Mouse (Mus musculus): ENCODE results near the gene Gm17428. TPM values are rescaled to one million over a fixed set of nuclear protein-coding genes. Genes with fewer than 3 reads are reported as not detected.
"Not testable (repeated sequence)": the region's sequence is repeated elsewhere in the genome, so short reads cannot be mapped to it uniquely, and the experiment has no call there.

The Gm17428 gene
- total and polyA plus RNA-seq, 3 experiments = not detected

GRCm38 (mm10) chr14:54959197-54959596 is 17.5 kb upstream of the Gm17428 start:
- Histone ChIP-seq H3K36me3 (ENCODE audit: control insufficient read depth in 1 of 2, insufficient read depth in 2 of 2, low read length in 2 of 2) (no peaks in the 10 kb centered on the region), H3K79me2 (ENCODE audit: control insufficient read depth, insufficient read depth, low read length, poor library complexity) (no peaks in the 10 kb centered on the region), H3K4me3 (ENCODE audit: control insufficient read depth in 1 of 2, insufficient read depth in 1 of 2, low read depth in 2 of 2, low read length in 2 of 2) (no peak overlapping the region), H3K27ac (ENCODE audit: control insufficient read depth, low read depth, low read length) (no peak overlapping the region), H3K9me3 (replicated peaks; ENCODE audit: insufficient read depth, low read length) (no peaks in the 10 kb centered on the region), H3K27me3 (ENCODE audit: control insufficient read depth in 1 of 2, insufficient read depth in 2 of 2, low read length in 2 of 2) (peaks cover 0 to 2% of the 10 kb centered on the region in 2 experiments; a peak in 2 of 4 replicates), H3K9ac (ENCODE audit: control insufficient read depth, low read depth, low read length, poor library complexity, severe bottlenecking) (no peak overlapping the region), H3K4me1 (ENCODE audit: control insufficient read depth in 1 of 2, insufficient read depth in 2 of 2, low read length in 2 of 2) (no peaks in the 10 kb centered on the region)
- DNase-seq (ENCODE audit: low read depth, low spot score) = no peak
- TF ChIP-seq ZNF384 (IDR thresholded peaks at IDR 0.05; ENCODE audit: low read depth, low read length) (no peak), MEF2A (IDR thresholded peaks at IDR 0.05; ENCODE audit: extremely low read depth, insufficient replicate concordance, low read depth, low read length, poor library complexity, severe bottlenecking) (no peak), GATA1 (IDR thresholded peaks at IDR 0.05; ENCODE audit: low read depth, low read length) (no peak), HCFC1 (IDR thresholded peaks at IDR 0.05; ENCODE audit: low read depth, low read length) (no peak), ZC3H11A (IDR thresholded peaks at IDR 0.05; ENCODE audit: low read depth, low read length) (no peak), EP300 (IDR thresholded peaks at IDR 0.05; ENCODE audit: low read depth in 1 of 2, low read length in 2 of 2) (no peak), MYB (IDR thresholded peaks at IDR 0.05; ENCODE audit: low read depth, low read length) (no peak), E2F4 (IDR thresholded peaks at IDR 0.05; ENCODE audit: borderline replicate concordance, low read depth, low read length) (no peak), CTCF (IDR thresholded peaks at IDR 0.05 in 2 of 3, conservative IDR thresholded peaks at IDR 0.05 in 1 of 3; ENCODE audit: control insufficient read depth in 1 of 3, insufficient read depth in 1 of 3, low read depth in 2 of 3, low read length in 3 of 3, poor library complexity in 1 of 3, severe bottlenecking in 1 of 3) (no peak), POLR2A (IDR thresholded peaks at IDR 0.05; ENCODE audit: control insufficient read depth in 1 of 2, insufficient read depth in 1 of 2, low read depth in 1 of 2, low read length in 2 of 2, poor library complexity in 1 of 2) (no peak), TAL1 (IDR thresholded peaks at IDR 0.05; ENCODE audit: low read length) (no peak), ZMIZ1 (IDR thresholded peaks at IDR 0.05; ENCODE audit: low read depth, low read length) (no peak), SIN3A (IDR thresholded peaks at IDR 0.05; ENCODE audit: low read length) (no peak)

GRCm38 (mm10) chr14:54959853-54960613 is 16.7 kb upstream of the Gm17428 start:
- H3K27ac ChIP-seq (ENCODE audit: control insufficient read depth, low read depth, low read length); H3K36me3 ChIP-seq (ENCODE audit: control insufficient read depth in 1 of 2, insufficient read depth in 2 of 2, low read length in 2 of 2); H3K9me3 ChIP-seq (replicated peaks; ENCODE audit: insufficient read depth, low read length); DNase-seq (ENCODE audit: low read depth, low spot score); H3K4me1 ChIP-seq (ENCODE audit: control insufficient read depth in 1 of 2, insufficient read depth in 2 of 2, low read length in 2 of 2); H3K9ac ChIP-seq (ENCODE audit: control insufficient read depth, low read depth, low read length, poor library complexity, severe bottlenecking); H3K27me3 ChIP-seq (ENCODE audit: control insufficient read depth in 1 of 2, insufficient read depth in 2 of 2, low read length in 2 of 2); H3K4me3 ChIP-seq (ENCODE audit: control insufficient read depth in 1 of 2, insufficient read depth in 1 of 2, low read depth in 2 of 2, low read length in 2 of 2); H3K79me2 ChIP-seq (ENCODE audit: control insufficient read depth, insufficient read depth, low read length, poor library complexity): not testable (repeated sequence)

GRCm38 (mm10) chr14:54960769-54961168 is 16.0 kb upstream of the Gm17428 start:
- H3K79me2 ChIP-seq (ENCODE audit: control insufficient read depth, insufficient read depth, low read length, poor library complexity) = no peaks in the 10 kb centered on the region
- H3K9me3 ChIP-seq (replicated peaks; ENCODE audit: insufficient read depth, low read length) = no peaks in the 10 kb centered on the region
- no peaks in the 10 kb centered on the region for H3K4me1 ChIP-seq (ENCODE audit: control insufficient read depth in 1 of 2, insufficient read depth in 2 of 2, low read length in 2 of 2)
- peaks cover 0 to 1% of the 10 kb centered on the region in 2 experiments; a peak in 3 of 4 replicates for H3K27me3 ChIP-seq (ENCODE audit: control insufficient read depth in 1 of 2, insufficient read depth in 2 of 2, low read length in 2 of 2)
- no peak overlapping the region for H3K9ac ChIP-seq (ENCODE audit: control insufficient read depth, low read depth, low read length, poor library complexity, severe bottlenecking)
- no peak for DNase-seq (ENCODE audit: low read depth, low spot score)
- no peaks in the 10 kb centered on the region for H3K36me3 ChIP-seq (ENCODE audit: control insufficient read depth in 1 of 2, insufficient read depth in 2 of 2, low read length in 2 of 2)
- no peak overlapping the region for H3K4me3 ChIP-seq (ENCODE audit: control insufficient read depth in 1 of 2, insufficient read depth in 1 of 2, low read depth in 2 of 2, low read length in 2 of 2)
- no peak overlapping the region for H3K27ac ChIP-seq (ENCODE audit: control insufficient read depth, low read depth, low read length)
- TF ChIP-seq USF1 (IDR thresholded peaks at IDR 0.05; ENCODE audit: low read depth, low read length) (no peak), RCOR1 (IDR thresholded peaks at IDR 0.05; ENCODE audit: low read depth, low read length) (no peak), TBP (IDR thresholded peaks at IDR 0.05; ENCODE audit: low read depth, low read length) (no peak), MXI1 (IDR thresholded peaks at IDR 0.05; ENCODE audit: low read depth, low read length) (no peak), E2F4 (IDR thresholded peaks at IDR 0.05; ENCODE audit: borderline replicate concordance, low read depth, low read length) (no peak), ZNF384 (IDR thresholded peaks at IDR 0.05; ENCODE audit: low read depth, low read length) (no peak), ZMIZ1 (IDR thresholded peaks at IDR 0.05; ENCODE audit: low read depth, low read length) (no peak), POLR2AphosphoS5 (IDR thresholded peaks at IDR 0.05; ENCODE audit: borderline replicate concordance, low read depth, low read length) (no peak), MAX (IDR thresholded peaks at IDR 0.05; ENCODE audit: low read length) (no peak), GABPA (IDR thresholded peaks at IDR 0.05; ENCODE audit: low read depth, low read length) (no peak), NRF1 (IDR thresholded peaks at IDR 0.05; ENCODE audit: insufficient read depth, low read depth, low read length, poor library complexity, severe bottlenecking) (no peak), MYC (IDR thresholded peaks at IDR 0.05; ENCODE audit: low read depth, low read length) (no peak), SIN3A (IDR thresholded peaks at IDR 0.05; ENCODE audit: low read length) (no peak), TAL1 (IDR thresholded peaks at IDR 0.05; ENCODE audit: low read length) (no peak), MAFK (IDR thresholded peaks at IDR 0.05; ENCODE audit: borderline replicate concordance, low read depth, low read length) (no peak), MAZ (IDR thresholded peaks at IDR 0.05; ENCODE audit: low read depth, low read length) (no peak), KAT2A (conservative IDR thresholded peaks at IDR 0.05; ENCODE audit: low read depth, low read length) (no peak)

Measured in MEL (cell line).